Mouse (Mus musculus): ENCODE measurements around the gene Gramd4. TPM values are rescaled to one million over a fixed set of nuclear protein-coding genes. Genes with fewer than 3 reads are reported as not detected.

The Gramd4 gene
- polyA plus RNA-seq, 1 experiment from 2014 or later = 8.4 TPM

DNA sequence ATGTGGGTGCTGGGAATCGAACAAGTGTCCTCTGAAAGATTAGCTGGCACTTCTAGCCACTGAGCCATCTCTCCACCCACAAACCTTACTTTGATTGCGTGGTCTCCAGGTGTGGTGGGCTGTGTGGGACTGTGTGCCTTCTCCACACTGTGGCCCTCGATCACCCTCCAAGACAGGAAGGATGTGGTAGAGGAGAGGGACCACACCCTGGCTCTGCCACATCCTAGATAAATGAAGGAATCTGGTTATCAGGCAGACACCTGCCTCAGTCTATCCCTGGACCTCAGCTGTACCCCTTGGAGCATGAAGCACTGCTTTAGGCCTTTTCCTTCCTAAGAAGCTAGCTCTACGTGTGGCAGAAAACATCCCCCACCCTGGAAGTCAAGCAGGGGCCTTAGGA lies 65.9 kb downstream of the Gramd4 start:
- WGBS = 89% methylated on average over 4 of the region's 4 CpGs
- no peak overlapping the region for H3K9ac ChIP-seq (ENCODE audit: low read length)

DNA sequence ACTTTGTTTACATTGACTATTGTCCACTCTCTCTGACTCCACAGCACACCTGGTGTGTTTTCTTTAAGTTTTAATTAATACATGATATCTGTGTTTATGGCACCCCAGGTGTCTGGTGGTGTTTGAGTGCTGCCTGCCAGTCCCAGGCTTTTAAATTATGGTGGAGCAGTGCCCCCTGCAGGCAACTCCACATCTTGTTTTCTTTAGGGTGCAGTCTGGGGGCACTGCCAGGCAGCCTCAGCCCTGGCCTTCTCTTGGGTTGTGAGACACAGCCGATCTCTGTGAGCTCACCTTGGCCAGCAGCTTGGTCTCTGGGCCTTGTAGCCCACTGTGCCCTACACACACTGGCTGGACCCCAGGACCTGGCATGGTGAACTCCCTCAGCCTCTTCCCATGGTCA lies 66.9 kb downstream of the Gramd4 start:
- Histone ChIP-seq H3K36me3 (ENCODE audit: control insufficient read depth, insufficient read depth, low read length) (peaks cover 6% of the 10 kb centered on the region), H3K27ac (replicated peaks; ENCODE audit: low read depth, low read length) (no peak overlapping the region), H3K4me1 (ENCODE audit: control insufficient read depth, insufficient read depth, low read length) (no peaks in the 10 kb centered on the region), H3K9me3 (ENCODE audit: control insufficient read depth, low read length) (no peaks in the 10 kb centered on the region), H3K4me2 (ENCODE audit: low read depth, severe bottlenecking) (no peak overlapping the region), H3K9ac (ENCODE audit: low read length) (no peak overlapping the region), H3K27me3 (ENCODE audit: control insufficient read depth, insufficient read depth, low read length) (no peaks in the 10 kb centered on the region), H3K4me3 (ENCODE audit: low read depth, low read length) (no peak overlapping the region)
- WGBS = 35% methylated on average over 1 of the region's 1 CpGs
- peak; percentile 76 for DNase-seq (ENCODE audit: low spot score)
- no peak for ATAC-seq (ENCODE audit: insufficient number of reproducible peaks, low FRiP score, low TSS enrichment, low read depth)

More for the DNA sequence above, 65.9 kb downstream of the Gramd4 start:
- Histone ChIP-seq H3K27ac (replicated peaks; ENCODE audit: low read depth, low read length) (no peak overlapping the region), H3K4me2 (ENCODE audit: low read depth, severe bottlenecking) (no peak overlapping the region), H3K4me1 (ENCODE audit: control insufficient read depth, insufficient read depth, low read length) (no peaks in the 10 kb centered on the region), H3K4me3 (ENCODE audit: low read depth, low read length) (no peak overlapping the region), H3K27me3 (ENCODE audit: control insufficient read depth, insufficient read depth, low read length) (no peaks in the 10 kb centered on the region), H3K9me3 (ENCODE audit: control insufficient read depth, low read length) (no peaks in the 10 kb centered on the region), H3K36me3 (ENCODE audit: control insufficient read depth, insufficient read depth, low read length) (peaks cover 6% of the 10 kb centered on the region)
- ATAC-seq (ENCODE audit: insufficient number of reproducible peaks, low FRiP score, low TSS enrichment, low read depth) (no peak), DNase-seq (ENCODE audit: low spot score) (no peak)

DNA sequence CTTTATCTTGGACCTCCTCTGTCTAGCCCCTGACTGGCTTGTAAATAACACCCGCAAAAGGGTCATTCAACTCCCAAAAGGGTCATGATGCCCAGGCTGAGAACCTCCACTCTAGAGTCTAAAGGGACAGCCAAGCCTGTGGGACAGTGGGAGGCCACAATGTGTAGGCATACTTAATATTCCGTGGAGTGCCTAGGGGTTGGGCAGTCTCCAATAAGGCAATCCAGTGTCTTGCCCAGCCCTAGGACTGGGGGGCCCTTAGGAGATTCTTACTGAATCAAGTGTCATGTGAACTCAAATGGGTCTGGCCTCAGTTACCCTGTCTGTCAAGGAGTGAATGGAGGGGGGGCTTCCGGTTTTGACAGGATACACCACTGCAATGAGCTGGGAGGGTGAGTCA lies 71.5 kb downstream of the Gramd4 start:
- H3K27ac ChIP-seq (replicated peaks; ENCODE audit: low read depth, low read length) = no peak overlapping the region
- peaks cover 6% of the 10 kb centered on the region; the same call in 1 of the 2 replicates for H3K36me3 ChIP-seq (ENCODE audit: control insufficient read depth, insufficient read depth, low read length)
- no peaks in the 10 kb centered on the region for H3K27me3 ChIP-seq (ENCODE audit: control insufficient read depth, insufficient read depth, low read length)
- no peaks in the 10 kb centered on the region for H3K9me3 ChIP-seq (ENCODE audit: control insufficient read depth, low read length)
- H3K9ac ChIP-seq (ENCODE audit: low read length) = no peak overlapping the region
- DNase-seq (ENCODE audit: low spot score) (no peak), ATAC-seq (ENCODE audit: insufficient number of reproducible peaks, low FRiP score, low TSS enrichment, low read depth) (no peak)
- WGBS = 91% methylated on average over 3 of the region's 3 CpGs
- no peak overlapping the region for H3K4me2 ChIP-seq (ENCODE audit: low read depth, severe bottlenecking)
- H3K4me3 ChIP-seq (ENCODE audit: low read depth, low read length) = no peak overlapping the region
- no peaks in the 10 kb centered on the region for H3K4me1 ChIP-seq (ENCODE audit: control insufficient read depth, insufficient read depth, low read length)

DNA sequence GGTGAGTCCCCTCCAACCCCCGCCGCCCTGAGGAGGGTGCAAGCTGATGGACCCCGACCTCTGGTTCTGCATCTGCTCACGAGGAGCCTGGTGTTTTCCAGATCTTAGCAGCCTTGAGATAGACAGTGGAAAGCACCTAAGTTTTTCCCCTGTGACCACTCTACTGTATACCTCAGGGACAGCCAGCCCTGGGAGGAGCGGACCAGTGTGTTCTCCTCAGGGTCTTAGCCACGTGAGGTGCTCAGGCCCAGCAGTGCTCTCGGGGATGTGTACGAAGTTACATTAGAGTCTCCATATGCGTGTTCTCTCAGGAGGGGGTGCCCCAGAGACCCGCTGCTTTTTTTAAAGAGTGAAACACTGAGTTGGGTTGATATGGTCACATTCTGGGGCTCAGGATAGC lies 73.2 kb downstream of the Gramd4 start:
- no peak for DNase-seq (ENCODE audit: low spot score)
- WGBS = 89% methylated on average over 10 of the region's 10 CpGs
- Histone ChIP-seq H3K9ac (ENCODE audit: low read length) (no peak overlapping the region), H3K36me3 (ENCODE audit: control insufficient read depth, insufficient read depth, low read length) (0 out of 2 replicates have a peak, but pooled peaks cover 5% of the 10 kb centered on the region), H3K27ac (replicated peaks; ENCODE audit: low read depth, low read length) (no peak overlapping the region), H3K4me2 (ENCODE audit: low read depth, severe bottlenecking) (no peak overlapping the region), H3K9me3 (ENCODE audit: control insufficient read depth, low read length) (no peaks in the 10 kb centered on the region), H3K4me3 (ENCODE audit: low read depth, low read length) (no peak overlapping the region), H3K4me1 (ENCODE audit: control insufficient read depth, insufficient read depth, low read length) (no peaks in the 10 kb centered on the region), H3K27me3 (ENCODE audit: control insufficient read depth, insufficient read depth, low read length) (no peaks in the 10 kb centered on the region)
- ATAC-seq (ENCODE audit: insufficient number of reproducible peaks, low FRiP score, low TSS enrichment, low read depth) = no peak

DNA sequence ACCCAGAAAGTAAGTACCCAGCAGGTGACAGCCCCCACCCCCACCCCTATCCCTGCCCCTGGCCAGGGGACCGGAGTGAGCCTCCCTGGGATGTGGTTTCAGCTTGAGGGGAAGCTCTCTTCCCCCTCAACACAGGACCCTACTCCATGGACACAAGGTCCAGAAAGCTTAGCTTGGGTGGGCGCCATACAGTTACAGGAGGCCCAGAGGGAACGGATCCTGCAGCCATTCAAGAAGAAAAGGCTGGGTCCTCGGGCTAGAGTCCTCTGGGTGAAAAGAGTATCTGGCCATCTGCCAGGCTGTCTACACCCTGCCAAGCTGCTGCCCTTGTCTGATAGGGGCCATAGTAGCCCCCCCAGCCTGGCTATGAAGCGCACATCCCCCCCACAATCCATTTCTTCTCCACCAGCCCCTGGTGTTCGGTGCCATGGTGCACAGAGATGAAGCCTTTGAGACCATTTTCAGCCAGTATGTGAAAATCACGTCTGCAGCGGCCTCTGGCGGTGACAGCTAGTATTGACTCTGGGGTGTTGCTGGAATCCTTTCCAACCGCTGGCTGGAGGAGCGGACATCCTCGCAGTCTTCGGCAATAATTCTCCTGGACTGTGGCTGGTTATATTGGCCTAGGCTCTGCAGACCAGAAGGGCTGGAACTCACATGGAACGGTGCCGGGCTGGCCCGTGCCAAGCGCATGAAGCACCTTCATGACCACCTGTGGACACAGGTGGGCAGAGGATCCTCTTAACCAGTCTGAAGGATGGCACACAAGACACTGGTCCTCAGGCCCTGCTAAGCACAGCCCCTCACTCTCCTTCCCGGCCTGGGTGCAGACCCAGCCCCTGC lies 77.7 kb downstream of the Gramd4 start:
- WGBS = 48% methylated on average over 17 of the region's 18 CpGs

DNA sequence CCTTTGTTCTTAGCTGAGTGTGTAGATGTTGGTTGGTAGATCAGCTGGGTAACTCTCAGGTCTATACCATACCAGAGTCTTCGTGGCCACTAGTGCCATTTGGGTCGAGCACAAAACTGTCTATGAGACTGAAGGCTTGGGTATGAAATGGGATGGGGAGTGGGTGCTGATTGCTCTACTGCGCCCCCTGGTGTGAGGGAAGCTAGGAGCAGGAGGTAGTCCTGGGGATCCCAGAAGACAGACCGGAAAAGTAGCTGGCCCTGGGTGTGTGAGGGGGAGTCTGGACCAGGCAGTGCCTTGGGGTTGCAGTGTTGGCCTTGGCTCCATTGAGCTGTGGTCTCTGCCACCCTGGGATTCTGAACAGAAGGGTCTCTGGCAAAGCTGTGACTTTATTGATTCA lies 80.1 kb downstream of the Gramd4 start:
- DNase-seq (ENCODE audit: low spot score) = peak; percentile 37

More for the DNA sequence above, 77.7 kb downstream of the Gramd4 start:
- no peaks in the 10 kb centered on the region for H3K9me3 ChIP-seq (ENCODE audit: control insufficient read depth, low read length)
- H3K27ac ChIP-seq (replicated peaks; ENCODE audit: low read depth, low read length) = no peak overlapping the region
- H3K4me2 ChIP-seq (ENCODE audit: low read depth, severe bottlenecking) = no peak overlapping the region
- no peak overlapping the region for H3K9ac ChIP-seq (ENCODE audit: low read length)
- no peaks in the 10 kb centered on the region for H3K4me1 ChIP-seq (ENCODE audit: control insufficient read depth, insufficient read depth, low read length)
- no peak overlapping the region for H3K4me3 ChIP-seq (ENCODE audit: low read depth, low read length)
- DNase-seq (ENCODE audit: low spot score) (peak; percentile 95), ATAC-seq (ENCODE audit: insufficient number of reproducible peaks, low FRiP score, low TSS enrichment, low read depth) (0 out of 2 replicates have a peak, but pooled peaks have one; percentile 42)
- no peaks in the 10 kb centered on the region for H3K27me3 ChIP-seq (ENCODE audit: control insufficient read depth, insufficient read depth, low read length)
- 0 out of 2 replicates have a peak, but pooled peaks cover 5% of the 10 kb centered on the region for H3K36me3 ChIP-seq (ENCODE audit: control insufficient read depth, insufficient read depth, low read length)

DNA sequence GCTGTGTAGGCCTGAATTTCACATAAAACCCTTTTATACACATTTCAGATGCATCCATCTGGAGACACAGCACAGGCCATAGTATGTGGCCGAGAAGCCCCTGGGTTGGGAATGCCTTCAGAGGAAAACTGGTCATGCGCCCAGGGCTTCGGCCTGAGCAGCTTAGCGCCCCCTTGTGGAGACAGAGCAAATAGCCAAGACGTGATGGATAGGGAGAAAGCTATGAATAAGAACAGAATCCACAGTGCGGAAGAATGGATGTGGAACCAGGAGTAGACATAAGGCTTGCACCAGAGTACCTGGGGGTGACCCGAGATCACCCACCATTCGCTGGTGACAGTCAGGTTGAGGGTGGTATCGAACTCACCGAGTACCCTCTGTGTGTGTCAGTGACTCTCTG lies 82.8 kb downstream of the Gramd4 start:
- DNase-seq (ENCODE audit: low spot score) (peak; percentile 79), ATAC-seq (ENCODE audit: insufficient number of reproducible peaks, low FRiP score, low TSS enrichment, low read depth) (no peak)
- H3K4me1 ChIP-seq (ENCODE audit: control insufficient read depth, insufficient read depth, low read length) = no peaks in the 10 kb centered on the region
- no peak overlapping the region for H3K27ac ChIP-seq (replicated peaks; ENCODE audit: low read depth, low read length)
- no peaks in the 10 kb centered on the region for H3K27me3 ChIP-seq (ENCODE audit: control insufficient read depth, insufficient read depth, low read length)
- no peaks in the 10 kb centered on the region for H3K36me3 ChIP-seq (ENCODE audit: control insufficient read depth, insufficient read depth, low read length)
- no peak overlapping the region for H3K4me3 ChIP-seq (ENCODE audit: low read depth, low read length)
- no peaks in the 10 kb centered on the region for H3K9me3 ChIP-seq (ENCODE audit: control insufficient read depth, low read length)
- no peak overlapping the region for H3K4me2 ChIP-seq (ENCODE audit: low read depth, severe bottlenecking)
- WGBS = 30% methylated on average over 10 of the region's 10 CpGs
- no peak overlapping the region for H3K9ac ChIP-seq (ENCODE audit: low read length)

More for the DNA sequence above, 80.1 kb downstream of the Gramd4 start:
- ATAC-seq (ENCODE audit: insufficient number of reproducible peaks, low FRiP score, low TSS enrichment, low read depth) = no peak
- H3K9me3 ChIP-seq (ENCODE audit: control insufficient read depth, low read length) = no peaks in the 10 kb centered on the region
- no peak overlapping the region for H3K9ac ChIP-seq (ENCODE audit: low read length)
- H3K4me2 ChIP-seq (ENCODE audit: low read depth, severe bottlenecking) = no peak overlapping the region
- no peaks in the 10 kb centered on the region for H3K4me1 ChIP-seq (ENCODE audit: control insufficient read depth, insufficient read depth, low read length)
- no peaks in the 10 kb centered on the region for H3K27me3 ChIP-seq (ENCODE audit: control insufficient read depth, insufficient read depth, low read length)
- 0 out of 2 replicates have a peak, but pooled peaks cover 2% of the 10 kb centered on the region for H3K36me3 ChIP-seq (ENCODE audit: control insufficient read depth, insufficient read depth, low read length)
- H3K27ac ChIP-seq (replicated peaks; ENCODE audit: low read depth, low read length) = no peak overlapping the region
- H3K4me3 ChIP-seq (ENCODE audit: low read depth, low read length) = no peak overlapping the region
- 72% methylated on average over 4 of the region's 4 CpGs for WGBS

DNA sequence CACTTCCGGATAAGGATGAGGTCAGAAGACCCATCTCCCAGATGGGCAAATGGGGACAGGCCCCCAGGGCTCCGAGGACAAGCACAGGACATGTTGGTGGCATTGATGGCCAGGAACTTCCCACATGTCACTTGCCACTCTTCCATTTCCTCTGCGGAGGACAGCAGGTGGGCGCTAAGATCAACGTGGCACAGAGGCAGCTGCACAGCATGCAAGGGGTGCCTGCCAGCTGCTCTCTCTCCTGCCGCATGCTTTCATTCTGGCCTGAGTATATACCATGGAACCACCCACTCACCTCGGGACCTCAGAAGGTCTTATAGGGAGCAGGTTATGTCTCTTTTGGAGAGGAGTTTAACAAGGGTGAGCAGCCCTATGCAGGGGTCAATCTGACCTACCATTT lies 87.1 kb downstream of the Gramd4 start:
- Histone ChIP-seq H3K4me1 (ENCODE audit: control insufficient read depth, insufficient read depth, low read length) (no peaks in the 10 kb centered on the region), H3K9me3 (ENCODE audit: control insufficient read depth, low read length) (no peaks in the 10 kb centered on the region), H3K4me2 (ENCODE audit: low read depth, severe bottlenecking) (no peak overlapping the region), H3K27me3 (ENCODE audit: control insufficient read depth, insufficient read depth, low read length) (no peaks in the 10 kb centered on the region), H3K27ac (replicated peaks; ENCODE audit: low read depth, low read length) (no peak overlapping the region), H3K4me3 (ENCODE audit: low read depth, low read length) (no peak overlapping the region), H3K9ac (ENCODE audit: low read length) (no peak overlapping the region), H3K36me3 (ENCODE audit: control insufficient read depth, insufficient read depth, low read length) (peaks cover 3% of the 10 kb centered on the region; the same call in 1 of the 2 replicates)
- no peak for DNase-seq (ENCODE audit: low spot score)
- no peak for ATAC-seq (ENCODE audit: insufficient number of reproducible peaks, low FRiP score, low TSS enrichment, low read depth)
- WGBS = 85% methylated on average over 7 of the region's 7 CpGs

Measured in limb, embryonic 11.5 days (tissue).